Mouse (Mus musculus): ENCODE measurements around the gene Col6a5. TPM values are rescaled to one million over a fixed set of nuclear protein-coding genes. Genes with fewer than 3 reads are reported as not detected.
"Not testable (repeated sequence)": the region's sequence is repeated elsewhere in the genome, so short reads cannot be mapped to it uniquely, and the experiment has no call there.

Col6a5 gene
- polyA plus RNA-seq, 1 experiment: 0.52 TPM

GRCm38 (mm10) chr9:105923659-105924058 lies 36.8 kb downstream of the Col6a5 start:
- WGBS: 77% methylated on average over 2 of the region's 2 CpGs
- no peak for DNase-seq (ENCODE audit: low read depth, low spot score)

- 52% methylated on average over 4 of the region's 4 CpGs for WGBS
- DNase-seq (ENCODE audit: low read depth, low spot score): no peak
Observed at GRCm38 (mm10) chr9:105915186-105915585, 45.3 kb downstream of the Col6a5 start.

GRCm38 (mm10) chr9:105910166-105910565 lies 50.3 kb downstream of the Col6a5 start:
- WGBS: 67% methylated on average over 2 of the region's 2 CpGs
- DNase-seq (ENCODE audit: low read depth, low spot score): no peak

- 36% methylated on average over 2 of the region's 2 CpGs for WGBS
Observed at GRCm38 (mm10) chr9:105909352-105909751, 51.1 kb downstream of the Col6a5 start.

GRCm38 (mm10) chr9:105907411-105907810 lies 53.0 kb downstream of the Col6a5 start:
- 68% methylated on average over 6 of the region's 6 CpGs for WGBS
- DNase-seq (ENCODE audit: low read depth, low spot score): no peak

More at GRCm38 (mm10) chr9:105909352-105909751, 51.1 kb downstream of the Col6a5 start:
- no peak for DNase-seq (ENCODE audit: low read depth, low spot score)

- WGBS: 10% methylated on average over 2 of the region's 2 CpGs
- DNase-seq (ENCODE audit: low read depth, low spot score): no peak
Observed at GRCm38 (mm10) chr9:105887521-105887920, 72.9 kb downstream of the Col6a5 start.

- DNase-seq (ENCODE audit: low read depth, low spot score): no peak
- 81% methylated on average over 17 of the region's 17 CpGs for WGBS
Observed at GRCm38 (mm10) chr9:105884656-105885430, 75.6 kb downstream of the Col6a5 start.

- DNase-seq (ENCODE audit: low read depth, low spot score): no peak
- WGBS: 63% methylated on average over 4 of the region's 4 CpGs
Observed at GRCm38 (mm10) chr9:105880743-105881142, 79.7 kb downstream of the Col6a5 start.

GRCm38 (mm10) chr9:105878365-105879108 lies 81.9 kb downstream of the Col6a5 start:
- 32% methylated on average over 11 of the region's 11 CpGs for WGBS
- DNase-seq (ENCODE audit: low read depth, low spot score): no peak

GRCm38 (mm10) chr9:105876124-105876523 lies 84.3 kb downstream of the Col6a5 start:
- WGBS: 92% methylated on average over 4 of the region's 4 CpGs

GRCm38 (mm10) chr9:105871643-105872042 lies 88.8 kb downstream of the Col6a5 start:
- WGBS: 66% methylated on average over 14 of the region's 14 CpGs
- no peak for DNase-seq (ENCODE audit: low read depth, low spot score)

More at GRCm38 (mm10) chr9:105876124-105876523, 84.3 kb downstream of the Col6a5 start:
- DNase-seq (ENCODE audit: low read depth, low spot score): no peak

GRCm38 (mm10) chr9:105857773-105858172 lies 102.7 kb downstream of the Col6a5 start:
- 15% methylated on average over 6 of the region's 6 CpGs for WGBS
- DNase-seq (ENCODE audit: low read depth, low spot score): peak; percentile 7

GRCm38 (mm10) chr9:105852778-105853065 lies 107.7 kb downstream of the Col6a5 start:
- 68% methylated on average over 1 of the region's 1 CpGs for WGBS

GRCm38 (mm10) chr9:105852015-105852777 lies 108.2 kb downstream of the Col6a5 start:
- 58% methylated on average over 14 of the region's 14 CpGs for WGBS

More at GRCm38 (mm10) chr9:105852778-105853065, 107.7 kb downstream of the Col6a5 start:
- DNase-seq (ENCODE audit: low read depth, low spot score): no peak

GRCm38 (mm10) chr9:105851011-105851410 lies 109.4 kb downstream of the Col6a5 start:
- no peak for DNase-seq (ENCODE audit: low read depth, low spot score)
- 86% methylated on average over 3 of the region's 3 CpGs for WGBS

More at GRCm38 (mm10) chr9:105852015-105852777, 108.2 kb downstream of the Col6a5 start:
- no peak for DNase-seq (ENCODE audit: low read depth, low spot score)

- WGBS: 71% methylated on average over 4 of the region's 4 CpGs
Observed at GRCm38 (mm10) chr9:105848396-105848795, 112.0 kb downstream of the Col6a5 start.

GRCm38 (mm10) chr9:105847261-105847660 lies 113.2 kb downstream of the Col6a5 start:
- no peak for DNase-seq (ENCODE audit: low read depth, low spot score)
- 85% methylated on average over 5 of the region's 5 CpGs for WGBS

More at GRCm38 (mm10) chr9:105848396-105848795, 112.0 kb downstream of the Col6a5 start:
- DNase-seq (ENCODE audit: low read depth, low spot score): no peak

- DNase-seq (ENCODE audit: low read depth, low spot score): not testable (repeated sequence)
- WGBS: 41% methylated on average over 5 of the region's 5 CpGs
Observed at GRCm38 (mm10) chr9:105841386-105841785, 119.1 kb downstream of the Col6a5 start.

GRCm38 (mm10) chr9:105839147-105839515 lies 121.3 kb downstream of the Col6a5 start:
- DNase-seq (ENCODE audit: low read depth, low spot score): no peak
- WGBS: 92% methylated on average over 5 of the region's 5 CpGs

Measured in large intestine, adult 2 months (tissue).